Mouse (Mus musculus) spleen, adult 2 months (tissue): ENCODE results near the gene Oxtr.

Experiments
- CTCF ChIP-seq: fragments of 200-500 bp; IDR thresholded peaks from 2 replicates; pipeline ENCODE4 v1.5.1; 2011; ENCODE audit warnings: mild to moderate bottlenecking, inconsistent platforms; ENCODE audit not compliant: insufficient read depth, insufficient read length, insufficient replicate concordance; ENCODE audit errors: extremely low read depth
- POLR2A ChIP-seq: fragments of 200-500 bp; IDR thresholded peaks from 2 replicates; pipeline ENCODE4 v1.6.1; 2011; ENCODE audit warnings: low read depth, low read length, inconsistent platforms

- TF ChIP-seq CTCF: no peak
- no peak for TF ChIP-seq POLR2A
Observed at GRCm38 (mm10) chr6:112507617-112508016, 17.9 kb upstream of the Oxtr start.
